Mouse (Mus musculus): ENCODE measurements at regions not wholly inside any gene's neighbourhood (a gene's known extent, or its start where the extent isn't known, plus 50 kb on each side); places are given as distances from the start of the nearest gene placed in this dataset.

DNA sequence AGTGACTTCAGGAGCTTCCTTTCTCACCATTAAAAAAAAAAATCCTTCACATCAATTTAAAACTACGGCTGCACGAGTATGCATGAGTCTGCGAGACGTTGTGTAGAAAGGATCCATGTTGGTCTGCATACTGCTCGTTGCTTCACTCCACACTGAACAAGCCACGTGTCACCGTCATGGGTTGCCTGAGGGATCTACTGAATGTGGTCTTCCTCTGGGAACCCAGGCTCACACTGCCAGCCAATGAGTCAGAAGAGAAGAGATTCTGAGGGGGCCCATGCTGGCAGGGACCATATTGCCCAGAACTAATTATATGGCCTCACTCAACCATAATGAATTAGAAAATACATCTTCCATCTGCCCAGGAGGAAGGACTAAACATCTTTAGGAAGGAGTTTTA is 124.6 kb downstream of the Nhlrc3 start:
- TF ChIP-seq CTCF (IDR thresholded peaks at IDR 0.05; ENCODE audit: low read depth) (no peak), EP300 (IDR thresholded peaks at IDR 0.05; ENCODE audit: low read depth) (no peak)
